Mouse (Mus musculus) yolk sac, embryonic 10.5 days (tissue): ENCODE results near the gene Gmnn.
"Not testable (repeated sequence)": the region's sequence is repeated elsewhere in the genome, so short reads cannot be mapped to it uniquely, and the experiment has no call there.

Experiments
- DNase-seq: peaks from one replicate; pipeline ENCODE4 v3.0.0-alpha.2; 2017; ENCODE audit warnings: low spot score

Gmnn gene

DNA sequence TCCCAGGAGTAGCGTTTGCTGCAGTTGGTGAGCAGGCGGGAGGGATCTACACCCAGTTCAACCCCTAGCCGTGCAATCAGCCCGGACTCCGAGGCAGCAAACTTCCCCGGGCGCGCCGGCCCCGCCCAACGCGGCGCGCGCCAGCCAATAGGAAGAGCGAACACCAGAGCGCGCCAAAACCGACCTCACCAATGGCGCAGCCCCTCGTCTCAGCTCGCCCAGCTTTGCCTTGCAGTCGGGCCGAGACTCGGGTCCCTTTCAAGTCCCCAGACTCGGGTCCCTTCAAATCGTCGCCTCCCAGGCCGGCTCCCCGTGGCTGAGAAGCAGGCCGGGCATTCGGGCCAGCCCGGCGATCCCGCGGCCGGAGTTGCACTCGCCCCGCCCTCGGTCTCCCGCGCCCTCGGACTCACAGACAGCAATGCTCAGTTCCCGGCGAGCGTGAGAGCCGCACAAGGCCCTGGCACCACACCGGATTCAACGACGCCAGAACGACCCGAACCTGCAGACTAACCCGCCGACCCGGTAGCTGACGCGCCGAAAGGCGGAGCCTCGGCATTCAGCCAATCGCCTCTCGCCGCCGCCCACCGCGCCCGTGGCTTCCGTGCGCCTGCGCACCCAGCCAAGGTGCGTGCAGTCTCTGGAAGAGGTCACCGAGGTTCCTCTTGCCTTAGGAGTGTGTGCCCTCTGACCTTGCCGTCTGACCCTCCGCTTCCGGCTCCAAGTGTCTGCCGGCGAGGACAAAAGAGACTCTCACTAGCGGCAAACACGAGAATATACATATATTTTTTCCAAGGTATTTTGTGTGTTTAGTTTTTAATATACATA, at the start of gene Gmnn:
Gene Gmnn (minus strand): TSS at position 521 of the 825 bp plus-strand sequence.
- peak; percentile 93 for DNase-seq

DNA sequence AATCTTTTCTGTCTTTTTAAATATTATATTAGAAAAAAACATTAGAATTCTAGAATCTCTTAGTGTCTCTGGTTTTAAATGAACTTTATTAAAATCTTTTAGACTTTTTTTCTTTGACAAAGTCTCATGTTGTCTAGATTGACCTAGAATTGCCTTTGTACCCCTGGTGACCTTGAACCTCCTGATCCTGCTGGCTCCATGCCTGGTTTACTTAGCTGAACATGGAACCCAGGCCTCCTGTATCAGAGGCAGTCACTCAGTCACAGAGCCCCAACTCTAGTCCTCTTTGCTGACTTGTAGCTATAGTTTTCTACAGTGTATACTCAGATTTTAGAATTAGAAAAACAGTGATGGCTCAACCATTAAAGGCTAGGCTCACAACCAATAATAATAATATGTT, 44.4 kb upstream of the Gmnn start:
- no peak for DNase-seq

DNA sequence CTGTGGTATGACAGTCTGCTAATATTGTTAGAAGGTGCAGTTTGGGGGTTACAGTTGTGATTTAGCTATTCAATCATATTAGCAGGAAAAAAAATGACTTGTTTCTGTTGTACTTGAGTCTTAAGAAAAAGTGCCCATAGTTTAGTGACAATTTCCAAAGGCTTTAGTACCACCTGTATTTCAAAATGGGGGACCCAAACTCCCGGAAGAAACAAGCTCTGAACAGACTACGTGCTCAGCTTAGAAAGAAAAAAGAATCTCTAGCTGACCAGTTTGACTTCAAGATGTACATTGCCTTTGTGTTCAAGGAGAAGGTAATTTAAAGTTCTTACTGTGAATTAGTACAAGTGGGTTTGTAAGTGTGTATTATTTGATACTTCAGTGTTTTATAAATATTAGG, 41.5 kb upstream of the Gmnn start:
- DNase-seq: no peak

DNA sequence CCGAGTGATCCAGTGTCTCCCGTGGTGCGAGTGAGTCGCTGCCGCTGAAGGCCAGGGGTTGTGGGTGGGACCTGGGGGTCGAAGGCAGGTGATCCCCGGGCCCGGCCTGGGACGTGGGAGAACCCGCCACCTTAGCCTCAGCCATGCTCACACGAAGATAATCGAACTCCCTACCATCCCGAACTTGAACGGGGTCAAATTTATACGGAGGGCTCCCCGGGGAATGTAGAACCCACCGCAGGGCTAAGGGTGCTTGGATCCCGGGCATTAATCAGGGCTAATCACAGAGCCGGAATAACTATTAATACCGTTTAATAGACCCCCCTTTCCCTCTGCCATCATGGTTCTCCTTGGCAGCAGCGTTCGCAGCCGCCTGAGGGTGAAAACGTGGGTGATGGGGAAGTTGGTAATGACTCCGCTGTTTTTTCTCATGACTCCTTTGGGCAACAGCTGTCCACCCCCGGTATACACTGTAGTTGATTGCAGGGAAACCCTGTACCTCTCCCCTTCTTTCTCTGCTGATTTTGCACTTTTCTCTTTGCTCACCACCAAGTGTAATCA, 40.5 kb upstream of the Gmnn start:
- DNase-seq: peak; percentile 23

DNA sequence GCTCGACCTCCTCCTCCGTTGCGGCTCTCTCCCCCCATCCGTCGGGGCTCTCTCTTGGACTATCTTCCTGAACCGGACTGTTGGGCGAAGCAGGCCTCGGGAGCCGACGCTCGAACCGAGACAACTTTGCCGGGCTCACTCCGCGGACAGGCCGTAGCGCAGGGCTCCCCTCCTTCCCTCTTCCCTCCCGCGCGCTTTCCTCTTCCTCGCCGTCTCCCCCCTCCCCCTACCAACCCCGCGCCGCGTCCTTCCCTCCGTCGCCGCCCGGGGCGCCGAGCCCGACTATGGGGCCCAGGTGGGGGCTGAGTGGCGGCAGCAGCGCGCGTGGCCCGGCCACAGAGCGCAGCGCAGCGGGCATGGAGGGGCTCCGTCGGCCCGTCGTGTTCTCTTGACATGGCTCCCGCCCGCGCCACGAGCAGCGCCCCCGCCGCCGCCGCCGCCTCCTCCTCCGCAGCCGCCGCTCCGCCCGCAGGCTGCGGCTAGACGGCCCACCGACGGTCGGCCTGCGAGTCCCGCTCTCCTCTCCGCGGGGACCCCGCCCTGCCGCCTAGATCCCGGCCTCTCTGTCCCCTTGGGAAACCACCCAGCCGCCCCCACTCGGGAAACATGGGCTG, 39.7 kb upstream of the Gmnn start, which contains the start of gene BC005537:
Gene BC005537 (plus strand): TSS at position 350 of the 614 bp plus-strand sequence.
- DNase-seq: no peak

DNA sequence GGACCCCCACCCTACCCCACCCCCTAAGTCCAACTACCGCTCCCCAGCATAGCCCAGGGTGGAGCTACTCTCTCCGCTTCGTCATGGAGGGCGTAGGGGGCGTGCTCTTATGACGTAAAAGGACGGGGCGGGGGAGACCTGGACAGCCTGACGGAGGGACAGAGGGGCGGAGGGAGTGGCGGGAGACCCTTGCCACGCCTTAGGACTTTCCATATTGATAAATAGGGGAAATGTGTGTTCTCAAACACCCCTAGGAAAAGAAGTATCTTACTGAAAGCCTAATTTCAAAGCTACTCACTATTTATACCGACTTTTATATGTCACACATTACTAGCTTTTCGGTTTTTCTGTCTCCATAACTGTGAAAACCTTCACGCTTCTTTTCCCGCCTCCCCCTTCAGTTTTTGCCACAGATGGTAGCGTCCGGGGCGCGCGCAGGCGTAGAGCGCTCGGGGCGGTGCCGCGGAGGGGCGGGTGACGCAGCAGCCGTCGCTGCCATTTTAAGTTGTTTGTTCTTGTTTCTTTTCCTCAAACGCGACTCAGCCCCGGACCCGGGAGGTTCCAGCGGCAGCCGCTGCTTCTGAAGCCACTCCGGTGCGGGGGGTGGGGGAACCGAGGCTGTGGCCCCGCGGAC, 39.1 kb upstream of the Gmnn start:
- DNase-seq: peak; percentile 98

DNA sequence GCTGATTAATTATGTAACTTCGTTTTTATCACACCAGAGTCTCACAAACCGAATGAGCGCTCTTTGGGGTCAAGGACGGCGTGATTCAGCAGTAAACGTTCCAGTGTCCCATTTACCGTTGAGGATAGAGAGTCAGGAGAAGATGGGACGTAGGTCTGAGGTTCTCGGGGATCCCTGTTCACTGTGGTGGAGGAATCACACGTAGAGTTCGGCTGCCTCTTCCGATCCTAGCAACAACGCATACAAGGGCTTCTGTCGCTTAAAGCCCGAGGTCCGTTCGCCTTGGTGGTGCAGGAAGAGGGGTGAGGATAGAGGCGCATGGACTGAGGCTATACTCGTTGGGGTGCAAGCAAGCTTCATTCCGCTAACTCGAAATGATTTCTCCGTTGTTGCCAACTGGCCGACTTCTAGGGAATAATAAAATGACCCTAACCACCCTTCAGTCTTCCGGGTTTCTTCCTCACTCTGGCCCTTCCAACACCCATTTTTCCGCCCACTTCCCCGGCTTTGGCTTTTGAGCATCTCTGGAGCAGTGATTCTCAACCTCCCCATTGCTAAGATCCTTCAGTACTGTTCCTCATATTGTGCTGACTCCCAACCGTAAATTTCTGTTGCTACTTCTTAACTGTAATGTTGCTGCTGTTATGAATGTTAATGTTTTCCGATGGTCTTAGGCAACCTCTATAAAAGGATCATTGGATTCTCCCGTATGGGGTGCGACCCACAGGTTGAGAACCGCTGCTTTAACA, 38.4 kb upstream of the Gmnn start:
- no peak for DNase-seq

DNA sequence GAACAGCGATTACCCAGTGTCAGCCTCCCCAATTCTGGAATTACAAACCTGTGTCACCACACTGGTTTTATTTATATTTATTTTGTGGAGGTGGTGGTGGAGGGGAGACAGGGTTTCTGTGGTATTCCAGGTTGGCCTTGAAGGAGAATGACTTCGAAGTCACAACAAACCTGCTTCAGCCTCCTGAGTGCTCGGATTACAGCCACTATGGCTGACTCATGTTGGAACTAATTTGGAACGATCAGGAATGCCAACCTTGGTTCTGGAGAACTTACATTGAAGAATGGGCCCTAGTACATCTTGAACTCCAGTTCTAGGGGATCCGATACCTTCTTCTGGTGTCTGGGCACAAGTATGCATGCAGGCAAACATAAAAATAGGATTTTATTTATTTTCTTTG, 37.7 kb upstream of the Gmnn start:
- DNase-seq: no peak

DNA sequence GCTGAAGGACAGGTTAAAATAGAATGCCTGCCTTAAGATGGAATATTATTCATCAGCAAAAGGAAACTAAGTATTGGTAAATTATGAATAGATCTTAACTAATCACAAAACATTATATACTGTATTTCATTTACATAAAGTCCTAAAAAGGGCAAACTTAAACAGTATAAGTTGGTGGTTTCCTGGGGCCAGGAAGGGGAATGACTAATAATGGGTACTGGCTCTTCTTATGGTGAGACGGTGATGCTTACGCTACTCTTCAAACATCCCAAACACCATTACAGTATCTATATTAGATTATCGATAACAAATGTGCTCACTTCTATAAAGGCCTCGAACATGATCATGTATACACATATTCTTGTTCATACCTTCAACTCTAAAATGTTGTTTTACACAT, 37.0 kb upstream of the Gmnn start:
- DNase-seq: no peak

DNA sequence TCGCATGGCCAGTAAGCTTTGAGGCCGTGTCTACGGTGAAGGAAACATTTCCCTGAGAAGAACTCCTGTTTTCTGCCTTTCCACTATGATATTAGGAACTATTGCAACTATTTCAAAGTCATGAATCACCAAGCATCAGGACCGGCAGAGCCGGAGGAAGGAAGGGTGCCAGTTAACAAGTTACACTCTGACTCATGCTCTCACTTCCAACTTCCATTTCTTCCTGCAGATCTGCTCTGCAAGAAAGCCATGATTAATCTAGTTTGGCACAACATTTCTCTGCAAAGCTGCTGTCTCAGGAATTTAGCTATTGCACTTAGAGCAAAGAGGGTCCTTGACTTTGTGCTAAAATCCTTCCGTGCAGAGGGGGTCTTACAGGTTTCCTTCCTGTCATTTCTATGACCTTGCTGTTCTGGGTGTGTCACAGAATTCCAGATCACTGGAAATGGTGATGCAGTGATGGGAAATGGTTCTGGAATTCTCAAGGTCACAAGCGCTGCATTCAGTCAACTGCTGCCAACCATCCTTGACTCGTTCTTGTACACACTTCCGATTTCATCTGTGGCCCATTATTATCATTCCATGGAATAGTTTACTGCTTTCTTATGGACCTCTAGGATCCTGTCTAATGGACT, 30.8 kb upstream of the Gmnn start:
- DNase-seq: no peak

DNA sequence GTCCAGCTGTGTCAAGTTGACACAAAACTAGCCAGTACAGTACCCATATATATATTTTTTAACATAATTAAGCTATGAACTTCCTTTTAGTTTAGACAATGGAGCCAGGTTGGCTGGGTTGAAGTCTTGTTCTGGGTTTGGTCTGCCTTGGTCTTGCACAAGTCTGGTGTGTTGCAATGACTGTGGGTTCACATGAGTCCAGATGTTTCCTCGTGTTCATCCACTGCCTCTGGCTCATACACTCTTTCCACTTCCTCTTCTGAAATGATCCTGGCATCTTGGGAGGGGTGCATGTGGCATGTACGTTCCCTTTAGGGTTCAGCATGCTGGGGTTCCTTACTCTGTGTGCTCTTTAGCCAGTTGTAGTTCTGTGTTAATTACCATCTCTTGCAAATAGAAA, 29.6 kb upstream of the Gmnn start:
- DNase-seq: no peak

DNA sequence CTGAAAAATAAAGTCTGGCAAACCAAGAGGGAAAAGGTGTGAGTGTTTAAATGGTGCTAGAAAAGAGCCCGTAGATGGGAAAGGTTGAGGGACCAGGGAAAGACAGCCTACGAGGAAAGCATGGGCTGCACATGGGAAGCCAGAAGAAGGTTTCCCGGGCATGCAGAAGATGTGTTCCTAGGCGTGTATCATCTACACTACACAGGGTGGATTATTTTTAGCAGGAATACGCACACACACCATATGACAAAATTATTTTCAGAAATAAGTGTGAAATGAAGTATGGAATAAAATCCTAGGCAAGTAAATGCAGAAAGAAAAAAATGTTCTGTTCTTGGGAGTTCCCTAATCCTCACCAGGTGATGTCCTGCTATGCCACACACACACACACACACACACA, 25.8 kb upstream of the Gmnn start:
- no peak for DNase-seq

DNA sequence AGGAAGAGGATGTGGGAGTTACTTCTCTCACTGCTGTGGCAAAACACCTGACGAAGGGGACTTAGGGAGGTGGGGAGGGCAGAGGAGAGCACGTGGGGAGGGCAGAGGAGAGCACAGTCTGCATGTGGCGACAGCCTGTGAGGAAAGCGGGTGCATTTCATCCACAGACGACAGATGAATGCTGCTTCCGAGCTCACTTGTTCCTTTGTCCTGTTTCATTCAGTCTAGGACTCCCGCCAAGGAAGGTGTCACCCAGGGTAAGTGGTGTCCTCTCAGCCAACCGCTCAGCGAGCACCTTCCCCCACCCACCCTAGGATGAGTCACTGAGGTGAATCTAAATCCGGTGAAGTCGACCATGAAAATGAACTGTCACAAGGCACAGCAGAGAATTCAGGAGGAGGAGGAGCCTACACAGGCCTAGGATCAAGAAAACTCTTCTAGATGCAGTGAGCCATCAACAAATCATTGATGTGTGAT, 24.3 kb upstream of the Gmnn start:
- no peak for DNase-seq

DNA sequence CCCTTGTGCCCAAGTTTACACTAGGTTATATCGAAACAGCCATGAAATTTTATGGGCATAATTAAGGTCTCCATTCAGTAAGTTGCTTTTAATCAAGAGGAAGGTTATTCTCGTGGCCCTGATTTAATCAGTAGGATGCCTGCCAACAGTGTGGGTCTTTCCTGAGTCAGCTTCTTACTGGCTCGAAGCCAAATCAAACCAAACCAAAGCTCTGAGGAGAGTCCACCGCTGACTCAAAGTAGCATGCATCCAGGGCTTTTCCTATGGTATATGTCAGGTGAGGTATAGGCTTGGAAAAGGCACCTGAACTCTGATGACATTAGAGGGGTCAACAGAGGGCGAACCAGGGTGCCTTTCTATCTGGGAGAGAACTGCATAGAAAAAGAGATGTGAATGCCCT, 20.2 kb upstream of the Gmnn start:
- no peak for DNase-seq

DNA sequence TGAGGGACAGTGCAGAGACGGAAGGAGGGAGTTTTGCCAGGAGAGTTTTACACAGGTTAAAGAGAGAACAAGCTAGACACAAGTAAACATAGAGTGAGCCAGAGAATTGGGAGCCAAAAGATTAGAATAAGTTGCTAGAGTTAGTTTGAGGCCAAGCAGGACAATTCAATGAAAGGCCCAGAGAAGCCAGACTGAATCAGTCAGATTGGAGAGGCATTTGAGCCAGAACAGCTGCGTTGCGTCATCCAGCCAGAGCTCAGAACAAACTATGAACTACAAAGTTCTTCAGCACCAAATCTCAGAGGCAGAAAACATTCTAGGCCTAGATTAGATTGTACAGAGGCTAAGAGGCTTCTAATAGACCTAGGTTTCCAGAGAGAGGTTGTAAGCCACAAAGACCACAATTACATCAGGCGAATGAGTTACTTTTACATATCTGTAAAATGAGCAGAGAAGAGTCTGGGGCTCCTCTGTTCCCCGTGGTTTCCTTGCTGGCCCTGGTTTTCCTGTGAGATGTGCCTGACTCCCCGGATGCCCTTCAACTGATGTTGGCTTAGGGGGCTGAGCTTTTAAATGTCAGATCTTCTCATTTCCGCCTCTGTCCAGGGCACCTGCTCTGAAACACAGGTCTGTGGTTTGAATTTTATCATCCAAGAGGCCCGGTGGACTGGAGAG, 17.1 kb upstream of the Gmnn start:
- DNase-seq: no peak

DNA sequence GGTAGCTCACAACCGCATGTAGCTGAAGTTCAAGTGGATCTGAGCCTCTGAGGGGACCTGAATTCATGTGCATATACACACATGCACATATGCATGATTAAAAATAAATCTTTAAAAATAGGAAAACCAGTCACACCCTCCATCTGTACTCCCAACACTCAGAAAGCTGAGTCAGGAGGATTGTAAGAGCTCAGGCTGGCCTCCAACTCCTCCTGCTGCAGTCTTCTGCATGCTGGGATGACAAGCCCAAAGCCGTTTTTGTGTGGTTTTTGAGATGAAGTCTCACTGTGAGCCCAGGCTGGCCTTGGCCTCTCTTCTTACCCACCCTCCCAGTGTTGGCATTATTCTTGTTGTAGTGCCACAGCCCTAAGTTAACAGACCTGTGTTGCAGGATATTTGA, 16.3 kb upstream of the Gmnn start:
- DNase-seq: no peak

DNA sequence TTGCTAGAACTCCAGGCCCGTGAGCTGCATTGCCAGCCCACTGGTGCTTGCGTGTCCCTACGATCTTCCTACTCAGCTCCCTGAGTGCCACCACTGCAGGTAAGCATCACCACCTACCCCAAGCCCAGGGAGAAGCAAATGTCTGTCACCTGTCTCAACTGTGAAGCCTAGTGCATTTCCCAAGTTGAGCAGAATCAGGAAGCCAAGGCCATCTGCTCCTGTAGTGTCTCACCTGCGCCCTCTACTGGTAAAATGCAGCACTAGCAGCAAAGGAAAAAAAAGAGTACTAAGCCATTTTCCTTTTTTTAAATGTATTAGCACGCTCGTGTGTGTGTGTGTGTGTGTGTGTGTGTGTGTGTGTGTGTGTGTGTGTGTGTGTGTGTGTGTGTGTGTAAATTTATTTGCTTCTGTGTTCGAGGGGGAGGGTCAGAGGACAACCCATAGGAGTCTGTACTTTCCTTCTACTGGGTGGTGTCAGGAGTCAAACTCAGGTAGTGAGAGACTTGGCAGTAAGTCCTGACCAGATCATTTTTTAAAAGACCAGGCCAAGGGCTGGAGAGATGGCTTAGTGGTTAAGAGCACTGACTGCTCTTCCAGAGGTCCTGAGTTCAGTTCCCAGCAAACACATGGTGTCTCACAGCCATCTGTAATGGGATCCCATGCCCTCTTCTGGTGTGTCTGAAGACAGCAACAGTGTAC, 14.6 kb upstream of the Gmnn start:
- DNase-seq: peak; percentile 31

DNA sequence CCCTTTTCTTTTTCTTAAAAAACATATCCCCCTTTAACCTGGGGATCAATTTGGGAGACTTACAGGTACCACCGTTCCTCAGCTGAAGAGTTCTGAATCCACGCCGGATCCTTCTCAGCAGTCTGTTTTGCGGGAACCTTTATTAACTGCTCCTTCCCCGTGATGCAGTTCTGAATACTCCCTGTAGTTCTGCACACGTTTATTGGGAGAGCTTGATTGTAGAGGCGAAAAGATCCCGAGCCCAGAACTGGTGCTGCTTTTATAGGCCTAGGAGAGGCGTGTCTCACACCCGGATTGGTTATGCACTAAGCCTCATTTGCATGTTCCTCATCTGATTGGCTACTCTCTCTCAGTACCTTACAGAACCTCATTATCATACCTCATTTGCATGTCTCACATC, 9.8 kb upstream of the Gmnn start:
- not testable (repeated sequence) for DNase-seq

DNA sequence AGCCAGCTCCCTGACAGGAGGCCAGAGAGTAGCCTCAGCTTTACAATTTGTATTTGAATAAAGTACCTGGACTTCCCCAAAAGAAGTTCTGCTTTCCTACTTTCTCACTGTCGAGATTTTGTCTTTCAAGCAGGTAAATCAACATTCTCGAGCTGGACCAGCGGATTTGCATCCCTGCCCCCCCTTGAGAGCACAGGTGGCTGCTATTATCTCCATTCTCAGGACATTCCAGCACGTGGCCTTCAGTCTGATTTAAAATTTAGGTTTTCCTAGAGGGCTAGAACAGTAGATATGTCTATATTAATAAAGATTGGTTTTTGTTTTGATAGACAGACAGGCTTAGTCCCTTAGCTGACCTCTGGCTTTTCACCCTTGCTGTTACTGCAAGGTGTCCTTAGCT, 6.1 kb upstream of the Gmnn start:
- DNase-seq: not testable (repeated sequence)

DNA sequence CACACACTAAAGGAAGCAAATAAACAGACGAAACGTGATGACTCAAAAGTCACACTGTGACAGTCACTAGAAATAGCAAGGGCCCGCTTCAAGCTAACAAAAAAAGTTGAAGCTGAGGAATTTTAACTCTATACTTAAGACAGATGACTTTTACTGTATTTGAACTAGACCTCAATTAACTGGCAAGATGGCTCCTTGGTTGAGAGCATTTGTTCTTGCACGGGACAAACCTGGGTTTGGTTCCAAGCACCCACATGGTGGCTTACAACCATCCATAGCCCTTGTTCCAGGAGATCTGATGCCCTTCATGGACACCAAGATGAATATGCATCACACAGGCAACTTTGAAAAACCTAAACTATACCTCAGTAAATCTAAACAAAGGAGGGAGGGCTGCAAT, 531 bp upstream of the Gmnn start:
- no peak for DNase-seq

DNA sequence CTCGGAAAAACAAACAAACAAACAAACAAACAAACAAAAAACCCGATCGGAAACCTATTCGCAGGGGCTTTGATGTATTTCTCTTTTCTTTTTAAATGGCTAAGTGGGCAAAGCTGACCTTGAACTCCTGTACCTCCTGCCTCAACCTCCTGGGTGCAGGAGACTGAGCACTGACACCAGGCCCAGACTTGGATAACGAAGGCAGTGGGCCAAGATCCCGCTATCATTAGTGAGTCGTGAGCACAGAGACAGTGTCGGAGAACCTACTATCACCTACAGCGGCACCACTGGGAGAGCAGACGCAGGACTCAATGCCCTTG, 680 bp downstream of the Gmnn start:
- DNase-seq: no peak
